Mouse (Mus musculus): ENCODE results near the gene Tnfrsf13c. TPM values are rescaled to one million over a fixed set of nuclear protein-coding genes. Genes with fewer than 3 reads are reported as not detected.

Gene Tnfrsf13c
- total and polyA plus RNA-seq, 2 experiments from 2014 or later, result 0.34 to 5.6 TPM

GRCm38 (mm10) chr15:82244115-82244804 lies 20.1 kb upstream of the Tnfrsf13c start, which contains the start of gene Cenpm:
Gene Cenpm (minus strand): TSS chr15:82244748.
- Histone ChIP-seq H3K9ac (replicated peaks; ENCODE audit: low read length) (peak within 1 kb of the TSS; percentile 56), H3K4me2 (ENCODE audit: low read depth, low read length) (peak within 1 kb of the TSS; percentile 89), H3K4me3 (ENCODE audit: low read length) (peak within 1 kb of the TSS; percentile 72), H3K9me3 (ENCODE audit: low read length) (no peaks in the 10 kb centered on the region), H3K4me1 (ENCODE audit: insufficient read depth, low read length) (0 out of 2 replicates have a peak, but pooled peaks cover 3% of the 10 kb centered on the region), H3K27me3 (ENCODE audit: insufficient read depth, low read length) (no peaks in the 10 kb centered on the region), H3K27ac (peak within 1 kb of the TSS; percentile 56; the same call in 1 of the 2 replicates), H3K36me3 (ENCODE audit: insufficient read depth, low read length) (no peaks in the 10 kb centered on the region)
- DNase-seq (ENCODE audit: low spot score), result peak; percentile 95
- ATAC-seq, result peak; percentile 98
- WGBS, result under 1% methylated on average over 65 of the region's 65 CpGs
- no peak for TF ChIP-seq CTCF (IDR thresholded peaks at IDR 0.05; ENCODE audit: low read depth)

GRCm38 (mm10) chr15:82243742-82244114 lies 19.6 kb upstream of the Tnfrsf13c start:
- peak overlapping the region; percentile 72 for H3K4me3 ChIP-seq (ENCODE audit: low read length)
- H3K36me3 ChIP-seq (ENCODE audit: insufficient read depth, low read length), result no peaks in the 10 kb centered on the region
- no peaks in the 10 kb centered on the region for H3K9me3 ChIP-seq (ENCODE audit: low read length)
- no peak for TF ChIP-seq CTCF (IDR thresholded peaks at IDR 0.05; ENCODE audit: low read depth)
- no peaks in the 10 kb centered on the region for H3K27me3 ChIP-seq (ENCODE audit: insufficient read depth, low read length)
- H3K4me1 ChIP-seq (ENCODE audit: insufficient read depth, low read length), result 0 out of 2 replicates have a peak, but pooled peaks cover 3% of the 10 kb centered on the region
- no peak for ATAC-seq
- peak overlapping the region; percentile 56 for H3K9ac ChIP-seq (replicated peaks; ENCODE audit: low read length)
- 0 out of 2 replicates have a peak overlapping the region, but pooled peaks have one; percentile 16 for H3K27ac ChIP-seq
- peak overlapping the region; percentile 89 for H3K4me2 ChIP-seq (ENCODE audit: low read depth, low read length)
- DNase-seq (ENCODE audit: low spot score), result no peak
- WGBS, result 5% methylated on average over 12 of the region's 12 CpGs

- Histone ChIP-seq H3K27ac (no peak overlapping the region), H3K4me3 (ENCODE audit: low read length) (peak overlapping the region; percentile 72), H3K4me2 (ENCODE audit: low read depth, low read length) (peak overlapping the region; percentile 89), H3K9ac (replicated peaks; ENCODE audit: low read length) (no peak overlapping the region; the same call in 1 of the 2 replicates), H3K27me3 (ENCODE audit: insufficient read depth, low read length) (no peaks in the 10 kb centered on the region), H3K9me3 (ENCODE audit: low read length) (no peaks in the 10 kb centered on the region), H3K36me3 (ENCODE audit: insufficient read depth, low read length) (no peaks in the 10 kb centered on the region), H3K4me1 (ENCODE audit: insufficient read depth, low read length) (0 out of 2 replicates have a peak, but pooled peaks cover 3% of the 10 kb centered on the region)
- WGBS, result 75% methylated on average over 3 of the region's 3 CpGs
- DNase-seq (ENCODE audit: low spot score), result no peak
- ATAC-seq, result no peak
- TF ChIP-seq CTCF (IDR thresholded peaks at IDR 0.05; ENCODE audit: low read depth), result peak; percentile 15; the same call in 1 of the 2 replicates
Observed at GRCm38 (mm10) chr15:82243311-82243710, 19.1 kb upstream of the Tnfrsf13c start.

- Histone ChIP-seq H3K27ac (no peak overlapping the region), H3K4me1 (ENCODE audit: insufficient read depth, low read length) (peaks cover 4% of the 10 kb centered on the region; the same call in 1 of the 2 replicates), H3K9ac (replicated peaks; ENCODE audit: low read length) (no peak overlapping the region), H3K27me3 (ENCODE audit: insufficient read depth, low read length) (no peaks in the 10 kb centered on the region), H3K4me3 (ENCODE audit: low read length) (no peak overlapping the region), H3K9me3 (ENCODE audit: low read length) (no peaks in the 10 kb centered on the region), H3K36me3 (ENCODE audit: insufficient read depth, low read length) (no peaks in the 10 kb centered on the region), H3K4me2 (ENCODE audit: low read depth, low read length) (no peak overlapping the region)
- peak; percentile 86 for DNase-seq (ENCODE audit: low spot score)
- TF ChIP-seq CTCF (IDR thresholded peaks at IDR 0.05; ENCODE audit: low read depth), result peak; percentile 98
- peak; percentile 79 for ATAC-seq
- 18% methylated on average over 5 of the region's 5 CpGs for WGBS
Observed at GRCm38 (mm10) chr15:82236565-82236964, 12.4 kb upstream of the Tnfrsf13c start.

GRCm38 (mm10) chr15:82235661-82236060 lies 11.5 kb upstream of the Tnfrsf13c start:
- Histone ChIP-seq H3K27me3 (ENCODE audit: insufficient read depth, low read length) (no peaks in the 10 kb centered on the region), H3K4me1 (ENCODE audit: insufficient read depth, low read length) (peaks cover 4% of the 10 kb centered on the region; the same call in 1 of the 2 replicates), H3K9ac (replicated peaks; ENCODE audit: low read length) (no peak overlapping the region), H3K36me3 (ENCODE audit: insufficient read depth, low read length) (no peaks in the 10 kb centered on the region), H3K27ac (no peak overlapping the region), H3K9me3 (ENCODE audit: low read length) (no peaks in the 10 kb centered on the region), H3K4me2 (ENCODE audit: low read depth, low read length) (no peak overlapping the region), H3K4me3 (ENCODE audit: low read length) (no peak overlapping the region)
- DNase-seq (ENCODE audit: low spot score) (no peak), ATAC-seq (no peak)
- WGBS, result 71% methylated on average over 10 of the region's 10 CpGs
- TF ChIP-seq CTCF (IDR thresholded peaks at IDR 0.05; ENCODE audit: low read depth), result no peak

GRCm38 (mm10) chr15:82232651-82233050 lies 8.5 kb upstream of the Tnfrsf13c start:
- Histone ChIP-seq H3K9me3 (ENCODE audit: low read length) (no peaks in the 10 kb centered on the region), H3K36me3 (ENCODE audit: insufficient read depth, low read length) (no peaks in the 10 kb centered on the region), H3K9ac (replicated peaks; ENCODE audit: low read length) (no peak overlapping the region), H3K4me2 (ENCODE audit: low read depth, low read length) (no peak overlapping the region), H3K27me3 (ENCODE audit: insufficient read depth, low read length) (no peaks in the 10 kb centered on the region; the same call in 1 of the 2 replicates), H3K27ac (peak overlapping the region; percentile 1; the same call in 1 of the 2 replicates), H3K4me3 (ENCODE audit: low read length) (no peak overlapping the region), H3K4me1 (ENCODE audit: insufficient read depth, low read length) (peaks cover 4% of the 10 kb centered on the region; the same call in 1 of the 2 replicates)
- no peak for DNase-seq (ENCODE audit: low spot score)
- ATAC-seq, result no peak
- WGBS, result 58% methylated on average over 4 of the region's 4 CpGs
- TF ChIP-seq CTCF (IDR thresholded peaks at IDR 0.05; ENCODE audit: low read depth), result no peak

Data from hindbrain, postnatal 0 days (tissue).